Mouse (Mus musculus) 416B (cell line): Measurements from ENCODE around the gene St6galnac4.
A peak's percentile ranks its signal among the peaks of the same experiment; 100 is the strongest.

Experiments used
- DNase-seq: peaks from one replicate; pipeline ENCODE4 v3.0.0; 2011; ENCODE audit warnings: low read depth

Gene St6galnac4

GRCm38 (mm10) chr2:32570698-32571494 is 16.0 kb upstream of the St6galnac4 start, which contains the start of gene Dpm2:
Gene Dpm2, plus strand, starts transcription at chr2:32570858.
- peak; percentile 96 for DNase-seq

GRCm38 (mm10) chr2:32572196-32572595 is 14.7 kb upstream of the St6galnac4 start:
- DNase-seq, result no peak

GRCm38 (mm10) chr2:32574497-32574896 is 12.4 kb upstream of the St6galnac4 start, which contains the start of gene Pip5kl1:
Gene Pip5kl1, plus strand, starts transcription at chr2:32574797.
- no peak for DNase-seq

GRCm38 (mm10) chr2:32574901-32575585 is 11.9 kb upstream of the St6galnac4 start:
- DNase-seq, result peak; percentile 70

- no peak for DNase-seq
Measured at GRCm38 (mm10) chr2:32575586-32576160, 11.2 kb upstream of the St6galnac4 start, which contains the start of gene 9430097D07Rik. Gene 9430097D07Rik, minus strand, starts transcription at chr2:32575684.

- DNase-seq, result no peak
Measured at GRCm38 (mm10) chr2:32576532-32576931, 10.4 kb upstream of the St6galnac4 start.

GRCm38 (mm10) chr2:32578146-32579046 is 8.5 kb upstream of the St6galnac4 start:
- DNase-seq, result no peak

- peak; percentile 93 for DNase-seq
Measured at GRCm38 (mm10) chr2:32581450-32582095, 5.3 kb upstream of the St6galnac4 start.

GRCm38 (mm10) chr2:32582830-32583799 is 3.8 kb upstream of the St6galnac4 start:
- DNase-seq, result peak; percentile 92

- no peak for DNase-seq
Measured at GRCm38 (mm10) chr2:32585149-32585714, 1.7 kb upstream of the St6galnac4 start.

- peak; percentile 73 for DNase-seq
Measured at GRCm38 (mm10) chr2:32587731-32588321, 931 bp downstream of the St6galnac4 start.

GRCm38 (mm10) chr2:32589213-32589795 is 2.4 kb downstream of the St6galnac4 start:
- DNase-seq, result peak; percentile 83

- DNase-seq, result no peak
Measured at GRCm38 (mm10) chr2:32590224-32590623, 3.3 kb downstream of the St6galnac4 start.

GRCm38 (mm10) chr2:32591249-32591648 is 4.4 kb downstream of the St6galnac4 start:
- peak; percentile 63 for DNase-seq

GRCm38 (mm10) chr2:32596725-32597124 is 9.8 kb downstream of the St6galnac4 start:
- no peak for DNase-seq

- DNase-seq, result no peak
Measured at GRCm38 (mm10) chr2:32597248-32597647, 10.4 kb downstream of the St6galnac4 start.

- no peak for DNase-seq
Measured at GRCm38 (mm10) chr2:32597699-32598098, 10.8 kb downstream of the St6galnac4 start.

GRCm38 (mm10) chr2:32598506-32598905 is 11.6 kb downstream of the St6galnac4 start:
- DNase-seq, result no peak

- no peak for DNase-seq
Measured at GRCm38 (mm10) chr2:32599409-32599808, 12.5 kb downstream of the St6galnac4 start, which contains the start of gene St6galnac6. Gene St6galnac6, plus strand, starts transcription at chr2:32599709.
